In the genomic region with DNA sequence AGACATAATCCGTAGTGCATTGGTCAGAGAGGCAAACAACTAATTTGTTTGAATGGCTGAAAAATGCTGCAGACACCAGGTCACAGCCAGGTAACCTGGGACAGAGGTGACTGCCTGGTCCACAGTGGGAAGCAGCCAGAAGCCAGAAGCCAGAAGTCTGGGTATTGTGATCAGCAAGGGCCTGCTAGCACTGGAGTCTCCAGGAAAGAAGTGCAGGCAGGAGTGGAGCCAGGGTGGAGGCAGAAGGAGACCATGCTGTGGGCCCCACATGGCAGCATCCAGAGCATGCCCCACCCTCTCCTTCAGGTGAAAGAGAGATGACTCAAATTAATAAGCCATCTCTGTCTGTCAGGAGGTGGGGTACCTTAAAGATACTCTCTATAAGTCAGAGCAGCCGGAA, we compare ENCODE assay signal across 16 mouse cellular contexts.
"Had no signal": no experiment of that assay in that cellular context is flagged by ENCODE, and none has a peak within 500 bp of the region (broad histone marks: within the 10 kb centered on the region; RNA-seq: fewer than 3 reads in every experiment).

No protein-coding gene starts in this region.

- H3K27ac ChIP-seq: midbrain, embryonic 10.5 days; midbrain, embryonic 12.5 days; neural tube, embryonic 13.5 days; neural tube, embryonic 15.5 days had no signal

- H3K4me1 ChIP-seq: midbrain, embryonic 10.5 days; neural tube, embryonic 15.5 days had no signal

- DNase-seq: lung, embryonic 14.5 days; lung, postnatal 10 days; midbrain, embryonic 14.5 days; retina, postnatal 1 day; right cerebral cortex, adult 18-20 months; right cerebral cortex, postnatal 25 days; right cerebral cortex, postnatal 4 days; spleen, adult 18-20 months; thymus, adult 18-20 months; thymus, postnatal 14 days had no signal

- H3K4me3 ChIP-seq: midbrain, embryonic 10.5 days; midbrain, embryonic 12.5 days; myocyte; neural tube, embryonic 13.5 days; neural tube, embryonic 15.5 days had no signal

- ATAC-seq: midbrain, embryonic 16.5 days had no signal

- H3K27me3 ChIP-seq: midbrain, embryonic 12.5 days; neural tube, embryonic 13.5 days; neural tube, embryonic 15.5 days had no signal
